Mouse (Mus musculus): ENCODE measurements around the gene Ube2o. TPM values are rescaled to one million over a fixed set of nuclear protein-coding genes. Genes with fewer than 3 reads are reported as not detected.

Ube2o gene
- total RNA-seq, 2 experiments from 2014 or later, result 99.4 to 104 TPM

DNA sequence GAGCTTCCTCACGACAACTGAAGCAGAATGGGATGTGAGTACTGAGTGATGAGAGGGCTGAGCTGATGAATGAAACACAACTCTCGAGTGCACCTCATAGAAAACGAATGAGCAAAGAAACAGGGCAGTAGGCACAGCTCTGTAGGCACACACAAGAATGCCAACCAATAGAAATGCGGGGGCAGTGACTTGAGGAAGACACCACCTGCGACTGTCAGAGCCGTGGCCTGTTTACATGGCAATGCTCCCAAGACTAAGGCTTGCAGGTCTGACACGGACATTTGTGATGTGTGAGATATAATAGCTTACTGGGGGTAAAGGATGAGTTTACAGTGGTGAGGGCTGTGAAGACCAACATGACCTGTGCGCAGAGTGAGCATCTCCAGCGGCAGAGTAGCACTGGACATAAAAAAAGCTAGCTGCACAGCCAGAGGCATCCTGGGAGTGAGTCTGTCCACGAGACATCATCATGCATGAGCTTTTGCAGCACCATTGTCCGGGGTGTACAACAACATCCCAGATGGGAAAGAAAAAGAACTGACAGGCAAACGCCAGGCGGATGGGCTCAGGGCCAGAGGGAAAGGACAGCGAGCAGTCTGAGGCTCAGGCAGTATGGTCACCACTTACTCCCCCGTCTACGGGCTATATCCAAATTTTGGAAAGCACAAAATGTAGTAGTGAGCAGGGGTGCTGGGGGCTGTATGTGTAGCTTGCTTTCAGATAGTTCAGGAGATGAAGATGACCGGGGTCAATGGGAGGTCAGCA is 33.8 kb downstream of the Ube2o start:
- no peak for DNase-seq (ENCODE audit: low spot score in 2 of 2)

DNA sequence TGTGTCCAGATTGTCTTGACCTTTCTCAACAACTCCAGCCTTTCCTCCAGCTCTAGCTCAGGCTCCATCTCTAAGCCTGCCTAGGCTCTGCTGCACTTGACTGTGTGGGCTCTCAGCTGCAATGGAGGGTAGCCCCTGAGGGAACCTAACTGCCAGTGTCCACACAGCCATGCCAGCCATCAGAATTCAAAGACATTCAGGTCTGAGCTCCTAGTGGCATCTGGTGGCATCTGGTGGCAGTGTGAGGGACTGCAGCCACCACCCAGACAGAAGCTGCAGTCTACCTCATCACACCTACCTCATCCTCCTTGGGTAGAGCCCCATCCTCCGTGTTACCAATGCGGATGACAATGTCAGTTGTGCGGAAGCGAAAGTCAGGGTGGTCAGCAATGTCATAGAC is 38.1 kb downstream of the Ube2o start:
- DNase-seq (ENCODE audit: low spot score in 2 of 2), result peak in 1 of 2 experiments; percentile 46

- no peak for DNase-seq (ENCODE audit: low spot score in 2 of 2)
These were observed 40.1 kb downstream of the Ube2o start for GRCm38 (mm10) chr11:116541183-116541582.

DNA sequence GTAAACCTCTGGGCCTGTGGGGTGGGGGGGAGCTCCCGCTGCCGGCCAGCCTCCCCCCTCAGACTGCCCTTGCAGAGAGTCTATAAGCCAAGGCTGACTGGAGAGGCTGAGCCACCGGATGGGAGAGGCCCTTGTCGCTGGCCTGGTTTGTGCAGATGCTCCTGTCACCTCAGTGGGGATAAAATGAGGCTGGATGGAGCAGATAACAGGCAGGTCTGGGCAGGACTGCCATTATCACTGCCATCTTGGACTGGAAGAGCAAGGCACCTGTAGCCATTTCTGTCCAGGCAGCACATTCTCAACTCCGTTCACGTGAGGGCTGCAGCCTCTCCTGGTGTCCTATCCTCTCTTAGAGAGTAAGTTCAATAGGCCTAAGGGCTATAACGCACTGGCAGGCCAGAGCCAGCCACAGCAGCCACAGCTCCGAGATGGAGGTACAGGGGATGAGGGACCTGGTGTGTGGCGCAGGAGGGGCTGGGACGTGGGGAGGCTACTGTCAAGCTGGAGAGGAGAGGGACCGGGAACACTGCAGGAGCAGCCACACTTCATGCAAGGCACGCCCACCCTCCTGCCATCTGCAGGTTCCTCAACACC is 43.0 kb downstream of the Ube2o start:
- no peak for DNase-seq (ENCODE audit: low spot score in 2 of 2)

- no peak for DNase-seq (ENCODE audit: low spot score in 2 of 2)
These were observed 43.9 kb downstream of the Ube2o start for GRCm38 (mm10) chr11:116537388-116537787.

GRCm38 (mm10) chr11:116536685-116537084 is 44.6 kb downstream of the Ube2o start:
- no peak for DNase-seq (ENCODE audit: low spot score in 2 of 2)

DNA sequence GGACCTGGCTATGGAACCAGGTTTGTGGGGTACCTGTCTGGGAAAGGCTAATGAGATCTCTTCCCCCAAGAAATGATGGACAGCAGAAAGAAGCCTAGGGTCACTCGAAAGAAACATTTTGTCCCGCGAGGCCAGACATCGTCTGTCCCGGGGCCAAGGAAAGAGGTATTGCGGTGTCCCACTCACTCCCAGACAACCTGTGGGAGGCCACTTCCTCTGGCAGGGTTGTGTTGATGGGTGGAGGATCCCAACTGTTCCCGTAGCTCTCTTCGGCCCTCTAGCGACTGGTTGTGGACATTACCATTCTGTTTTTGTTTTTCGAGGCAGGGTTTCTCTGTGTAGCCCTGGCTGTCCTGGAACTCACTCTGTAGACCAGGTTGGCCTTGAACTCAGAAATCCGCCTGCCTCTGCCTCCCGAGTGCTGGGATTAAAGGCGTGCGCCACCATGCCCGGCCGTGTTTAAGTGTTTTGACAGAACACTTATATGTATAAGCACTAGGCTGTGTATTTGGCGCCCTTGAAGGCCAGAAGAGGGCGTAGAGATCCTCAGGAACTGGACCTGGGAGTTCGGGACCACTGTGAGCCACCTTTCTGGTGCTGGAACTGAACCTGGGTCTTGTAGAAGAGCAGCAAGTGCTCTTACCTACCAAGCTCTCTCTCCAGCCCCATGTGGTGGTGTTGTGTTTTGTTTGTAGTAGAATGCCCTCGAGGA is 46.9 kb downstream of the Ube2o start:
- DNase-seq (ENCODE audit: low spot score in 2 of 2), result peak; percentile 64 to 78

DNA sequence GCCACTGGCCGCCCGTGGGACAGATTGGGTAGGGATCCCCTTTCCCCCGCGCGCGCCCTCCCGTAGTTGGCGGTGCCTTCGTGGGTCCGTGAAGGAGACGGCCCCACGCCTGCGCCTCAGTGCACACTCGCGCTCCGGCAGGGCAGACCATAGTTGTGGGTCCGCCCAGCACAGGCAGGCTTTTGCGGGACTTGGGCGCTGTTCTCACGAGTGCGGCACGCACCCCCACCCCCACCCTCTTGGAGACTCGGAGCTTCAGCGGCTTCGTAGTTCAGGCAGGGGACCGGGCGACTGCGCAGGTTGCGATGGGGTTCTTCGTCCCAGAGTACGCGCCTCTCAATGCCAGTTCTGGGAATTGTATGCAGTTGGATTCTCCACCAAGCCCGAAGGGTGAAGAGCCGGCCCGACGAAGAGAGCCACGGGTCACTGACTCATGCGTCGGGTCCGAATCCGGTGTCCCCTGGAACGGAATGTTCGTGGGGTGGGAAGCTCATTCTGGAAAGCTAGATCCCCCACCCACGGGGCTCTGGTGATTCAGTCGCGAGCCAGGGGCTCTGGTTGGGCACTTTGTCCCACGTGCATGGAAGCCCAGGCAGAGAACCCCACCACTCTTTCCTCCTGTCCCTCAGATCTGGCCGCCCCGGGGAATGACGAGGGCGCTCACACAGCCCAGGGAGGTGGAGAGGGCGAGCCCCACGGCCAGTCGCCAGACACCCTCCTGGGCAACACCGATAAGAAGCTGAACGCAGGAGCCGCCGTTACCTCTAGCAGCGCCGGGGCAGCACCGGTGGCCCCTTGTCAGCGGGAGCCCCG is 47.7 kb downstream of the Ube2o start:
- no peak for DNase-seq (ENCODE audit: low spot score in 2 of 2)

DNA sequence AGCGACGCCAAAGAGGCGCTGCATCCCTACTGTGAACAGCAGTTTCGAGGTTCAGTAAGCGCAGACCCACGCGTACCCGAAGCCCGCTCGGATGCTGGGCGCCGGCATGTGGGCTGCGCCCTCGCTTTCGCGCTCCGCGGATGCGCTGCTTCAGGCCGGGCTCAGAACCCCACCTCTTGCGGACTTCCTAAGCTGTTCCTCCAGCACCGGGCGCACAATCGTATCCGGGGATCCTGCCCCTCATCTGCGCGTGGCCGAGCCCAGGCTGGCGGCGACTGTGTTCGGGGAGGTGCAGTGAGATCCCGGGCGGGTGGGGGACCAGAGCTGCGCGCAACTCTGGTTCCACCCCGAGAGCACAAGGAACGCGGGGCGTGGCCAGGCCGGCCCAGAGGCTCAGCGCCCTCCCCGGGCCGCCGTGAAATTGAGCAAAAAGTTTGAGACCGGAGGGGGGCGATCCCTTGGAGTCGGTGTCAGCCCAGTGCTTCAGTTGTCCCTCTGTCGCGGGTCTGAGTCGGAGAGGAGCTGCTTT is 48.4 kb downstream of the Ube2o start:
- DNase-seq (ENCODE audit: low spot score in 2 of 2), result peak in 1 of 2 experiments; percentile 40

- DNase-seq (ENCODE audit: low spot score in 2 of 2), result no peak
These were observed 48.9 kb downstream of the Ube2o start for GRCm38 (mm10) chr11:116532262-116532809.

- peak in 1 of 2 experiments; percentile 1 for DNase-seq (ENCODE audit: low spot score in 2 of 2)
These were observed 49.7 kb downstream of the Ube2o start for GRCm38 (mm10) chr11:116531371-116532191.

DNA sequence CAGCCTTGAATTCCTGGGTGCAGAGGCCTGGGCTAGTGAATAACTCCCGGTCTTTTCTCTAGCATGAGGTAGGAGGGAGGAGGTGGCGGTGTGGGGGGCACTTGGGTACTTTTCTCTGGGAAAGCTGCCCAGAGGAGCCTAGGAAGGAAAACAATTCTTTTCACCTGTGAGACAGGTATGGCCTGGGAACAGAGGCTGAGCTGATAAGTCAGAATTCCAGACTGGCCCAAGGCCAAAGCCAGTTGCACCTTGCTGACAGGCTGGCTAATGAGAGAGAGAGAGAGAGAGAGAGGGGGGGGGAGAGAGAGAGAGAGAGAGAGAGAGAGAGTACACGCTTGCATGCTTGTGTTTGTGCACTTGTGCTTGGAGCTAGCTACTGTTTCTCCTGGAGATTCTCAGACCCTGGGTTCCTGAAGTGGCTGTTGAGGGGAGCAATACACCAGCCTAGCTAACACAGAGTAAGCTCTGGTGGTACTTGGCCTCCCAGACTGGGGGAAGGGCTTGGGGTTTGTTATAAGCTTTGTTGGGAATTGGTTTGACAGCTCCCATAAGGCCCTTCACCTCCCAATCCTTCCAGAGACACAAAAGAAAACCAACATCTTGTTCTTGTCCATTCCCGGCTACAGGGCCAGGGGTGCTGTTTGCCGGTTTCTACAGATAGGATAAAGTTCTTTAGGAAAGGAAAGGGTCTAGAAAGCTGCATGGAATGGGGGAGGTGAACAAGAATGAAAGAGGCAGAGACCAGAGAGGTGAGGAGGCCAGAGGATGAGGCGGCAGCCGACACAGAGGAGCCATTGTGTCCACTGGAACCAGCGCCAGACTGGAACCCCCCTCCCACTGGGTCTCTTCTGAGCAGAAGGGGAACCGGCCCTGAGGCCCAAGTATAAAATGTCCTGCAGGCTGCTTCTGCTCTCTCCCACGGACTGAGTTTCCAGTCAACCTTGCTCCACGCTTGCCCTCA is 50.8 kb downstream of the Ube2o start, which contains the start of gene Sphk1:
Gene Sphk1 (plus strand): TSS at position 739 of the 961 bp plus-strand sequence.
- DNase-seq (ENCODE audit: low spot score in 2 of 2), result no peak

- DNase-seq (ENCODE audit: low spot score in 2 of 2), result no peak
These were observed 52.5 kb downstream of the Ube2o start for GRCm38 (mm10) chr11:116528636-116529320.

GRCm38 (mm10) chr11:116523699-116524189 is 57.5 kb downstream of the Ube2o start:
- DNase-seq (ENCODE audit: low spot score in 2 of 2), result peak in 1 of 2 experiments; percentile 1

DNA sequence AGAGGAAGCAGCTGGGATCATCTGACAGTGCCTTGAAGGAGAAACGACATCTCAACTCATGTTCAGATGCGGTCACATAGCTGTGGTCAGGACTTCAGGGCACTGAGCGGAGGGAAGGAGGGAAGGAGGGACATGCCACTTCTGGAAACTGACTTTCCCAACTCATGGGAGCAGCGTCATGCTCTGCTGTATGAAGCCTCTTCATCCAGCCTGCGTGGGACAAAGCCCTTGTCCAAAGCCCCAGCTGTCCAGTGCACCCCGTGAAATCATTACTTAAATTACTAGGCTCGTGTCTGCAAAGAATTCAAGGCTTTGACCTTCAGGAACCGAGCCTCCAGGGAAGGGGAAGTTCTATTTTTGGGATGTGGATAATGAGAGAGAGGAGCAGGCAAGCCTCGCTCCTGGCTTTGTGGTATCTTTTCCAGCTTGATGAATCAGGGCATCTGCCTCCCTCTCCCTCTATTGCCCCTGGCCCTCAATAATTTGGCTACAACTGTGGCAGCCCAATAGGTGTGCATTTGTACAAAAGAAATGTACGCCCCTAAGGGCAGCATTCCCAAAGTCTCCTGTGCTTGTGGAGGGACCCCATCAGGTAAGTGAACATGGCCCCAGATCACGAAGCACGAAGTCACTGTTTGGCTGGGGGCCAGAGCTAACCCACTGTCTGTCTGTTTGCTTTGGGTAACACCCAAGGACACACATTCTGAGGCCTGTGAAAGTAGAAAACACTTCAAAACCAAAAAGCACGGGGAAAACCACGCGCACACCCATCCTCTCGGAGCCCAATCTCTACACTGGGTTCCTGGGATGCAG is 58.2 kb downstream of the Ube2o start:
- DNase-seq (ENCODE audit: low spot score in 2 of 2), result peak in 1 of 2 experiments; percentile 20

- DNase-seq (ENCODE audit: low spot score in 2 of 2), result no peak
These were observed 59.2 kb downstream of the Ube2o start for GRCm38 (mm10) chr11:116522046-116522445.

DNA sequence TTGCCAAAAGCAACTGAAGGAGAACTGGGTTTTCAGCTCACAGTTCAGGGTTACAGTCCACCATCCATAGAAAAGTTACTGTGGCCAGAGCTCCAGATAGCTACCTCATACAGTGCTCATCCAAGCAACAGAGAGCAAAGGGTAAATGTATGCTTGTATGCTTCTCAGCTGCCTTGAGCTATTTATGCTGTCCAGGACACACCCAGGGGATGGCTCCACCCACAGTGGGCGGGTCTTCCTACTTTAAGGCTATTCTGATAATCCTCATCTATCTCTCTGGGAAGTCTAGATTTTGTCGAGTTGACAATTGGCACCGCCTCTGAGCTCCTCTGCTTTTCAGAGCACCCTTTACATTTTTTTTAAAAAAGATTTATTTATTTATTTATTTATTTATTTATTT is 60.1 kb downstream of the Ube2o start:
- DNase-seq (ENCODE audit: low spot score in 2 of 2), result no peak

All from layer of hippocampus, adult 18-20 months (tissue).